Mouse (Mus musculus): ENCODE measurements around the gene Zfp786.

Zfp786 gene

DNA sequence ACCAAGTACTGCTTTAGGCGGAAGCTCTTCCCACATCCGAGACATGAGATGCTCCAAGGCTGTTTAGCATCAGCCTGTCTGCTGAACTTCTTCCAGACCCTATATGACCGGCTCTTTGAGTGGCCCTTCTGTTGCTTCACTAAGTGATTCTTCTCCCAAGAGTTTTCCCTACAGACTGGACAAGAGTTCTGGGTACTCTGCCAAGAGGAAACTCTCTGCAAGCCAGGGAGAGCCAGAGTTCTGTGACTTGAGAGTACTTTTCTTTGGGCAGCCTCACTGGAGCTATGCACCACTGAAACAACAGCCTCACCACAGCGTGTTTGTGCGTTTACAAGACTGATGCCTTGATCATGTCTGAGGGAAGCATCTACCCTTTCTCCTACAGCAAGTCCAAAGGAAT lies 9.4 kb downstream of the Zfp786 start:
- DNase-seq (ENCODE audit: low read depth, low spot score): no peak

DNA sequence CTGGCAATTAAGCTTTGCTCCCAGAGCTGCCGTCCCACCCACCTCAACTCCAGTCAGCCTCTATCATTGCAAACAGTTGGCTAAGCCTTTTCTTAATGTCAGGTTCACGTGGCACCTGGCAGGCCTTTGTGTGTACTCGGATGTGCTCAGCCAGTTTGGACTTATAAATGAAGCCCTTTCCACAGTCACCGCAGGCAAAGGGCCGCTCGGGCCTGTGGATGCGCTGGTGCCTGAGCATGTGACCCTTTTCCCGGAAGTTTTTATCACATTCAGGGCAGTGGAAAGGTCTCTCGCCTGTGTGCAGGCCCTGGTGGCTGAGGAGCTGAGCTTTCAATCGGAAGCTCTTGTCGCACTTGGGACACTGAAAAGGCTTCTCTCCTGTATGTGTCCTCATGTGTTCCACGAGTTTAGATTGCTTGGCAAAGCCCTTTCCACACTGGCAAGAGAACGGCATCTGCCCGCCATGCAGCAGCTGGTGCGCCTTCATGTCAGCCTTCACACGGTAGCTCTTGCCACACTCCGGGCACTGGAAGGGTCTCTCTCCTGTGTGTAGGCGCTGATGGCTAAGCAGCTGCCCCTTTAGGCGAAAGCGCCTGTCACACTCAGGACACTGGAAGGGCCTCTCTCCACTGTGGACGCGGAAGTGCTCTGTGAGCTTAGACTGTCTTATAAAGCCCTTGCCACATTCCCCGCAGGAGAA lies 10.9 kb downstream of the Zfp786 start:
- no peak for DNase-seq (ENCODE audit: low read depth, low spot score)

- no peak for DNase-seq (ENCODE audit: low read depth, low spot score)
Observed at GRCm38 (mm10) chr6:47818721-47819120, 11.9 kb downstream of the Zfp786 start.

DNA sequence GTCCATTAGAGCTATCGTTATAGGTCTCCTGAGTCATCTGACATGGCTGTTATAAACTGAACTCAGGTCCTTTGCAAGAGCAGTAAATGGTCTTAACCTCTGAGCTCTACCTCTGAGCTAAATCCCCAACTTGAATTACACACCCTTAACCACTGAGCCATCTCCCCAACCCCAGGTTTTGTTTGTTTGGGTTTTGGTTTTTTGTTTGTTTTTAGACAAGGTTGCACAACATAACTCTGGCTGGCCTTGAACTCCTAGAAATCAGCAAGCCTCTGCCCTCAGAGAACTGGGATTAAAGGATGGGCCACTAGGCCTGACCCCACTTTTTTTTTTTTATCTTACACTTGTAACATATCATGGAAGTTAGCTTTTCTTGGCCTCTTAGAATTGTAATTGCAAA lies 14.5 kb downstream of the Zfp786 start:
- DNase-seq (ENCODE audit: low read depth, low spot score): no peak

GRCm38 (mm10) chr6:47813257-47813878 lies 17.3 kb downstream of the Zfp786 start, which contains the start of gene Pdia4:
Pdia4 (minus strand) TSS chr6:47813430.
- peak; percentile 99 for DNase-seq (ENCODE audit: low read depth, low spot score)

GRCm38 (mm10) chr6:47812271-47812915 lies 18.3 kb downstream of the Zfp786 start:
- peak; percentile 17 for DNase-seq (ENCODE audit: low read depth, low spot score)

DNA sequence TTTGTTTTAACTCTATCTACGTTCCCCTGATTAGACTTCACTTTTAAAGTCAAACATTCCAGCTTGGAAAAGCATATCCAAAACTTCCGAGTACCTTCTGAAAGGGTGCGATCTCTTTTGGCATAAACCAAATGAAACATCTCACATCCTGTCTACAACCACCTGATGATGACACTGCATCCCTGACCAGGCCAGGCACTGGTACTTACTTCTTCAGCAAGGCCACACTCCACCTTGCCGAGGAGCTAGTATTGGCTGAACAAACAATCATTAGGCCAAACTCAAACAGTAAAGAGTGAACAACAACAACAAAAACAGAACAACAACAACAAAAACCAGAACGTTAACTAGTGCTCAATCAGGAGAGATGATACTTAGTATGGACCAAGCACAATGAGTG lies 19.3 kb downstream of the Zfp786 start:
- no peak for DNase-seq (ENCODE audit: low read depth, low spot score)

DNA sequence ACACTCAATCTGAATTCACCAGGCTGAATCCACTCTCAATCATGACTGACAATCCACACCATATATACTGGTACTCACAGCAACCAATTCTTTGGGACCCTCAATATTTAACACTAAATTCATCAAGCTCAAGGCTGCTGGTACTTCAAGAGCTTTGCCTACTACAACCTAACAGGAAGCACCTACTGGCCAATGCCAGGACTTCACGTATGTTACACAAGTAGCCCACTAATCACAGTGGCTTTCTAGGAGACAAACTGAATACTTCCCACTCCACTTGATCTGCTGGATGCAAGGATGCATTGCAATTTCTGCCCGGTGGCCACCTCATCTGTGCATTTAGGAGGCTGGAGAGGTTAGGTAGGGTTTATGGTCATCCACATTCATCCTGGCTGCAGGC lies 20.5 kb downstream of the Zfp786 start:
- DNase-seq (ENCODE audit: low read depth, low spot score): no peak

DNA sequence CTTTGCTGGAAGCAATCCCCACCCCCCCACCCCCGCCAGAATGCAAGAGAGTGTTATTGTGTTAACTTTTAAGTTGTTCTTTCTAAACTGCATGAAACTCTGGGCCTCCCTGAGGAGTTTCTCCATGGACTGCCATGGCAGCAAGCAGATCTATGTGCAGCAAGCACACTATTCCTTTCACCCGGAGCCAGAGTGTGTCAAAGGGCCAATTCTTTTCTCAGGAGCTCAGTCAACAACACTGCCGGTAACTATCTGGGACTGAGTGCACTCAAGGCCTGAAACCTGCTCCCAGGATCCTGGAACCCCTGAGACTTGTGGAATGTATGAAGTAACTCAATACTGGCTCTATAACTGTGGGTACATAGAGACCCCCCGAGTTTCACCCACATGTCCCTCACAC lies 21.6 kb downstream of the Zfp786 start:
- no peak for DNase-seq (ENCODE audit: low read depth, low spot score)

DNA sequence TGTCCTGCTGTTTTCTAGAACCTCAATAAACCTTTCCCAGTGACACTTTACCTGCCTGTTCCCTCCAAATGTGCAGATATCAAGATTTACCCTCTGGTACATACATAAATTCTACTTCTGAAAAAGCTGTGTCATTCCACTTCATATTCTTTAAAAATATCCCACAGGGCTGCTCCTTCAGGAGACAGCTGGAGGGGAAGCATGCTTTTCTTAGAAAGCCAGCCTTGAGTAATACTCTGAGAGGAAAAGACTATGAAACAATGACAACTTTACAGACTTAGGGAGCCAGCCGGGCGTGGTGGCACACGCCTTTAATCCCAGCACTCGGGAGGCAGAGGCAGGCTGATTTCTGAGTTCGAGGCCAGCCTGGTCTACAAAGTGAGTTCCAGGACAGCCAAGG lies 22.1 kb downstream of the Zfp786 start:
- peak; percentile 54 for DNase-seq (ENCODE audit: low read depth, low spot score)

DNA sequence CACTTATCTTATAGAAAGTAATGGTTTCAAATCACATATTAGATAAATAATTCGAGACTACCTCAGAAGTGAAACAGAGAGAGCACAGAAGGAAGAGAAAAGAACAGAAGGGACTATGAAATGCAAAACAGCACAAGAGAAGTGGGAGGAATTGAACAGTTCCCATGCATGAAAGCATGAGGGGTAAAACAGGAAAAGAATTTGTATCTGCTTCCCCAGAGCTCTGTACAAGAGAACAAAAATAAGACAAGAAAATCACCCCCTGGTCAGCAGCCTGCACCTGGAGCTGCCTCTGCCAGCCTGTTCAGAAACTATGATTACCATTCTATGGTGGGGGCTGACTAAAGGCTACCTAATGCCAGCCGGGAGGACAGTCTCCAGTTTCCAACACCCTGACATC lies 23.2 kb downstream of the Zfp786 start:
- DNase-seq (ENCODE audit: low read depth, low spot score): peak; percentile 46

GRCm38 (mm10) chr6:47805520-47805919 lies 25.1 kb downstream of the Zfp786 start:
- peak; percentile 28 for DNase-seq (ENCODE audit: low read depth, low spot score)

- peak; percentile 74 for DNase-seq (ENCODE audit: low read depth, low spot score)
Observed at GRCm38 (mm10) chr6:47799079-47799478, 31.6 kb downstream of the Zfp786 start.

GRCm38 (mm10) chr6:47794106-47794830 lies 36.4 kb downstream of the Zfp786 start:
- DNase-seq (ENCODE audit: low read depth, low spot score): peak; percentile 89

- no peak for DNase-seq (ENCODE audit: low read depth, low spot score)
Observed at GRCm38 (mm10) chr6:47793284-47793683, 37.4 kb downstream of the Zfp786 start.

DNA sequence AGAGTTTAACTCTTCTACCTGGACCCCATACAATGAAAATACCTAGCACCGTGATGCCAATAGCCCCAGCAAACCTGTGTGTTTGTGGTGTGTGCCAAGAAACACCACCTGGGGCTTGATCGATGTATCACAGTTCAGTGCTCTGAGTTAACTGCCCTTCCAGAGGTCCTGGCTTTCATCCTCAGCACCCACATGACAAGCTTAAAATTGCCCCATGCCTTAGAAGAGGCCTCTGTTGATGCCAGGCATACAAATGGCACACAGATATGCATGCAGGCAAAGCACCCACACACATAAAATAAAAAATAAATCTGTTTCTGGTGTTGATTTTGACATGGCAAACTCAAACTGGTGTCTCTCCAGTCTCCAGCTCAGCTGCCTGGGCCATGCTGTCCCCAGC lies 38.1 kb downstream of the Zfp786 start:
- no peak for DNase-seq (ENCODE audit: low read depth, low spot score)

DNA sequence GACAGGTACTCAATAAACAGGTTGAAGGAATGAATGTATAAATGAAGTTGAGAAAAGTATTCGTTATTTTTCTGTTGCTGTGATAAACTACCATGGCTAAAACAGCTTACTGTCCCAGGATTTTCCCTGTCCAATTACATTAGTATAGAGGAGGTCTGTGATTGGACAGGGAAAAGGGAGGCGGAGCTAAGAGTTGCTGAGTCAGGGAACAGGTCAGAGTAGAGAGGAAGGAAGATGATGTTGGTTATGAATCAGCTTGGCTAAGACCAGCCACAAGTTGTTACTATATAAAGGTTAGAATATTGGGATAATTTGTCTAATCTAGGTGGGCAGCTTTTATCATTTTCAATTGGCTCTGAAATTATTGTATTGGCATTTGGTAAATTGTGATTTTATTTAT lies 39.9 kb downstream of the Zfp786 start:
- no peak for DNase-seq (ENCODE audit: low read depth, low spot score)

DNA sequence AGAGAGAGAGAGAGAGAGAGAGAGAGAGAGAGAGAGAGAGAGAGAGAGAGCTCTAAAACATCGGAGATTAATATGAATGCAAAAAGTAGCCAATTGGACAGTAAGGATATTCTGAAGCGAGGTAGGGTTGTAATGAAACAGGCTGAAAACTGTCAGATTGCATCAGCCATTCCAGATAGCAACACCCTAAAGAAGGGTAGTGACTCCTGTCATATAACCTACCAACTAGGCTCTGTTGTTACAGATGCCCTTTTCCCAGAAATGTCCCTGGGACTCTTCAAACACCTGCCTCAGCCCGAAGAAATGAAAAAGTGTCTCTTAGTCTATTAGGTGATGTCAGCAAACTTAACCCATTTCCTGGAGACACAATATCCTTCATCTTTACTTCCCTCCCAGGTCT lies 41.8 kb downstream of the Zfp786 start:
- peak; percentile 34 for DNase-seq (ENCODE audit: low read depth, low spot score)

DNA sequence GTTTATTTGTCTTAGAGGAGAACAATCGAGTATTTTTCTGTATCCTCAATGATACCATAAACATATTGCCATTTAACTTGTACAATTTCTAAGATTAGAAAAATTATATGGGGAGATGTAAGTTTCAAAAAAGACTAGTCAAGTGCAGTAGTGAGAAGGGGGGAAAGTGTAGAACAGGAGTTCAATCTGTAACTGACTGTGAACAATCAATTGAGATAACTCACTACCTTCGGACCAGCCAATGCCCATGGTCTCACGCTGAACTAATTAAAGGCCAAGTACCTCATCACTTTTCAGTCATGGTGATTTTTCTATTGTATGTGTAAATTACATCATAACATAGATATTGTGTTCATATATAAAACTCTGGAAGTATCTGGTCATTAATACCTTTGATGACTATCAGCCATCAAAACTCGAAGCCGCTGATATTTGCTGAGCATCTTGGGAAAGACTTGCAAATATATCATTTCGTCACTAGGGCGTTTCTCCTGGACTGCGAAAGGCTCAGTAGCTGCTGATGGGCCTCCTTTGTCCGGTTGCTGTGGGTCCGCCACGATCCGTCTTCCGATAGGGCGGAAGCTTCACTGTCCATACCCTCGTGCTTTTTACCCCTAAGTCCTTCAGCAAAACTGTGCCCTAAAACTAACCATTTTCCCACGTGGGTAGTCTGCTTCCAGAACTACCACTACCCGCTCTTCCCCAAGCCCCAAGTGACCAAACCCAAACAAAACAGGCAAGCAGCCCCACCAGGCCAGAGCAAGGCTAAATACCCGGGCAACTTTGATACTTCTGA lies 42.5 kb downstream of the Zfp786 start:
- peak; percentile 97 for DNase-seq (ENCODE audit: low read depth, low spot score)

- DNase-seq (ENCODE audit: low read depth, low spot score): no peak
Observed at GRCm38 (mm10) chr6:47784707-47785412, 45.8 kb downstream of the Zfp786 start.
